Mouse (Mus musculus) lung, embryonic 14.5 days (tissue): ENCODE measurements around the gene Zfp82. TPM values are rescaled to one million over a fixed set of nuclear protein-coding genes. Genes with fewer than 3 reads are reported as not detected.
"Not testable (repeated sequence)": the region's sequence is repeated elsewhere in the genome, so short reads cannot be mapped to it uniquely, and the experiment has no call there.

Source experiments
- ATAC-seq: fragments of 200-750 bp; cut with Nextera tagmentation; 2 replicates; pipeline ENCODE4 v1.8.0; 2017; ENCODE audit warnings: mild to moderate bottlenecking, moderate TSS enrichment, moderate library complexity; ENCODE audit not compliant: insufficient read depth
- DNase-seq: peaks from one replicate; pipeline ENCODE4 v3.0.0-alpha.2; 2015
- H3K27ac ChIP-seq: fragments of 300-500 bp; sonication (generic); 2 replicates; pipeline ENCODE4 v1.5.1; 2014; ENCODE audit warnings: low read depth, mild to moderate bottlenecking, moderate library complexity
- H3K27me3 ChIP-seq: fragments of 300-500 bp; sonication (generic); 2 replicates; pipeline ENCODE4 v1.6.1; 2014; ENCODE audit warnings: low read length, control low read depth; ENCODE audit not compliant: insufficient read depth
- H3K36me3 ChIP-seq: fragments of 300-500 bp; sonication (generic); 2 replicates; pipeline ENCODE4 v1.6.1; 2014; ENCODE audit warnings: control low read depth; ENCODE audit not compliant: insufficient read depth
- H3K4me1 ChIP-seq: fragments of 300-500 bp; sonication (generic); 2 replicates; pipeline ENCODE4 v1.6.1; 2014; ENCODE audit warnings: antibody characterized with exemption, control low read depth; ENCODE audit not compliant: insufficient read depth
- H3K4me2 ChIP-seq: fragments of 300-500 bp; sonication (generic); 2 replicates; pipeline ENCODE4 v1.6.1; 2014; ENCODE audit warnings: mild to moderate bottlenecking
- H3K4me3 ChIP-seq: fragments of 300-500 bp; sonication (generic); 2 replicates; pipeline ENCODE4 v1.5.1; 2014; ENCODE audit warnings: low read depth, low read length
- H3K9ac ChIP-seq: fragments of 300-500 bp; sonication (generic); 2 replicates; pipeline ENCODE4 v1.6.1; 2014
- H3K9me3 ChIP-seq: fragments of 300-500 bp; sonication (generic); 2 replicates; pipeline ENCODE4 v1.6.1; 2016; ENCODE audit warnings: low read depth, low read length, control low read depth
- CTCF ChIP-seq: IDR thresholded peaks from 2 replicates; pipeline ENCODE4 v1.5.1; 2016; ENCODE audit warnings: antibody characterized with exemption, low read depth
- WGBS: fragments of 180-500 bp; shearing (Covaris S2); extraction: QIAGEN DNeasy Blood & Tissue Kit; methylation state at CpG from one replicate; pipeline ENCODE4 v1.1.7; 2014; 5-methylcytosine and 5-hydroxymethylcytosine counted together
- polyA plus RNA-seq: library from polyadenylated mRNA; unstranded; fragments of >200 nt; fragmentation: Nextera tagmentation; extraction: Ambion mirVana; gene quantifications from 2 replicates; pipeline ENCODE4 v1.2.1, GENCODE M21; 2014

The Zfp82 gene
- polyA plus RNA-seq = 4.5 and 5.1 TPM in 2 replicates

GRCm38 (mm10) chr7:30072146-30073028 is at the start of gene Zfp82:
TSS of gene Zfp82 (minus strand) at chr7:30072900.
- peak; percentile 92 for ATAC-seq
- H3K4me1 ChIP-seq = no peaks in the 10 kb centered on the region
- no peaks in the 10 kb centered on the region for H3K27me3 ChIP-seq
- no peaks in the 10 kb centered on the region for H3K9me3 ChIP-seq
- peaks cover 25% of the 10 kb centered on the region for H3K36me3 ChIP-seq
- peak within 1 kb of the TSS; percentile 76 for H3K4me3 ChIP-seq
- peak within 1 kb of the TSS; percentile 46; the same call in 1 of the 2 replicates for H3K27ac ChIP-seq
- H3K4me2 ChIP-seq = peak within 1 kb of the TSS; percentile 98
- TF ChIP-seq CTCF = no peak
- H3K9ac ChIP-seq = peak within 1 kb of the TSS; percentile 73
- under 1% methylated on average over 50 of the region's 50 CpGs for WGBS
- peak; percentile 94 for DNase-seq

- DNase-seq (peak; percentile 65), ATAC-seq (no peak; the same call in 1 of the 2 replicates)
- H3K9me3 ChIP-seq = no peaks in the 10 kb centered on the region
- peak overlapping the region; percentile 90; the same call in 1 of the 2 replicates for H3K27ac ChIP-seq
- peak overlapping the region; percentile 90 for H3K4me2 ChIP-seq
- 3% methylated on average over 15 of the region's 15 CpGs for WGBS
- no peaks in the 10 kb centered on the region for H3K4me1 ChIP-seq
- no peak for TF ChIP-seq CTCF
- peak overlapping the region; percentile 71 for H3K4me3 ChIP-seq
- peak overlapping the region; percentile 77 for H3K9ac ChIP-seq
- no peaks in the 10 kb centered on the region for H3K27me3 ChIP-seq
- peaks cover 15% of the 10 kb centered on the region for H3K36me3 ChIP-seq
Observed at GRCm38 (mm10) chr7:30122188-30122530, 49.5 kb upstream of the Zfp82 start.

- Histone ChIP-seq H3K4me2 (peak within 1 kb of the TSS; percentile 90), H3K27me3 (no peaks in the 10 kb centered on the region), H3K9ac (peak within 1 kb of the TSS; percentile 77), H3K9me3 (no peaks in the 10 kb centered on the region), H3K4me1 (no peaks in the 10 kb centered on the region), H3K4me3 (peak within 1 kb of the TSS; percentile 71), H3K27ac (peak within 1 kb of the TSS; percentile 90), H3K36me3 (peaks cover 9% of the 10 kb centered on the region; the same call in 1 of the 2 replicates)
- WGBS = under 1% methylated on average over 61 of the region's 61 CpGs
- ATAC-seq (peak; percentile 98), DNase-seq (peak; percentile 97)
- TF ChIP-seq CTCF = no peak
Observed at GRCm38 (mm10) chr7:30121308-30122187, 48.8 kb upstream of the Zfp82 start, which contains the start of gene Zfp382. TSS of gene Zfp382 (plus strand) at chr7:30121942.

GRCm38 (mm10) chr7:30117935-30118334 is 45.2 kb upstream of the Zfp82 start:
- not testable (repeated sequence) for H3K36me3 ChIP-seq, ATAC-seq, DNase-seq, H3K27me3 ChIP-seq, H3K4me2 ChIP-seq, H3K4me1 ChIP-seq, H3K9ac ChIP-seq, H3K27ac ChIP-seq, H3K4me3 ChIP-seq, H3K9me3 ChIP-seq
- 92% methylated on average over 12 of the region's 12 CpGs for WGBS

- Histone ChIP-seq H3K36me3 (no peaks in the 10 kb centered on the region), H3K27me3 (no peaks in the 10 kb centered on the region), H3K4me1 (no peaks in the 10 kb centered on the region), H3K9me3 (peaks cover 7% of the 10 kb centered on the region; the same call in 1 of the 2 replicates), H3K4me3 (no peak overlapping the region), H3K4me2 (no peak overlapping the region), H3K27ac (no peak overlapping the region), H3K9ac (no peak overlapping the region)
- no peak for TF ChIP-seq CTCF
- ATAC-seq = no peak
- DNase-seq = no peak
- WGBS = 90% methylated on average over 5 of the region's 5 CpGs
Observed at GRCm38 (mm10) chr7:30116076-30116475, 43.4 kb upstream of the Zfp82 start.

GRCm38 (mm10) chr7:30099297-30099696 is 26.6 kb upstream of the Zfp82 start:
- H3K4me1 ChIP-seq = no peaks in the 10 kb centered on the region
- peaks cover 18% of the 10 kb centered on the region for H3K9me3 ChIP-seq
- ATAC-seq = no peak
- H3K9ac ChIP-seq = no peak overlapping the region
- WGBS = 94% methylated on average over 13 of the region's 13 CpGs
- H3K36me3 ChIP-seq = peaks cover 59% of the 10 kb centered on the region
- H3K4me2 ChIP-seq = no peak overlapping the region
- DNase-seq = no peak
- H3K27ac ChIP-seq = no peak overlapping the region
- no peak overlapping the region for H3K4me3 ChIP-seq
- no peaks in the 10 kb centered on the region for H3K27me3 ChIP-seq
- TF ChIP-seq CTCF = no peak
